Mouse (Mus musculus) brain, embryonic 14.5 days (tissue): ENCODE measurements around the gene Fitm1. TPM values are rescaled to one million over a fixed set of nuclear protein-coding genes. Genes with fewer than 3 reads are reported as not detected.

Experiments
- DNase-seq: peaks from one replicate; pipeline ENCODE4 v3.0.0-alpha.2; 2011; ENCODE audit warnings: low read depth
- CTCF ChIP-seq: fragments of 200-500 bp; IDR thresholded peaks from 2 replicates; pipeline ENCODE4 v1.5.1; 2012; ENCODE audit warnings: inconsistent platforms, mild to moderate bottlenecking, moderate library complexity, borderline replicate concordance; ENCODE audit not compliant: insufficient read depth, insufficient read length; ENCODE audit errors: extremely low read depth
- POLR2A ChIP-seq: fragments of 200-500 bp; IDR thresholded peaks from 2 replicates; pipeline ENCODE4 v1.6.1; 2012; ENCODE audit warnings: mild to moderate bottlenecking, inconsistent platforms, borderline replicate concordance; ENCODE audit not compliant: poor library complexity, insufficient read depth, insufficient read length, severe bottlenecking; ENCODE audit errors: extremely low read depth
- polyA plus RNA-seq: library from polyadenylated mRNA; depleted of rRNA; stranded (reverse); fragments of >200 nt; gene quantifications from 2 replicates; pipeline ENCODE4 v1.2.3, GENCODE M21; 2012

Gene Fitm1
- polyA plus RNA-seq, 1 experiment: 0.19 TPM

DNA sequence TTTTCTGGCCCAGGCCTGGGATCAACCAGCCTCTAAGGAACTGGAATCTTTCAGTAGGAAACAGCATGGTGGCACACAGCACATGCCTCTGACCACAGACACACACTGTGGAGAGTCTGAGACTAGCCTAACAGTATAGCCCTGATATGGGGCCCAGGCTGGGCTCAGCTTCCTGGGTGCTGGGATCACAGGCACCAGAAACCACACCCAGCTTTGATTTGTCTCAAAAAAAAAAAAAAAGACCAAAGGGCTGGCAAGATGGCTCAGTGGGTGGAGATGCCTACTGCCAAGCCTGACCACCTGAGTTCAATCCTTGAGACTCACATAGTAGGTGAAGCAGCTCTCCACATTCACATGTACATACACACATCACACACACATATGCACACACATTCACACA is 20.8 kb upstream of the Fitm1 start:
- no peak for DNase-seq
- TF ChIP-seq POLR2A (no peak), CTCF (no peak)

- no peak for DNase-seq
- no peak for TF ChIP-seq CTCF
- TF ChIP-seq POLR2A: no peak
Observed at GRCm38 (mm10) chr14:55555788-55556187, 19.6 kb upstream of the Fitm1 start.

- TF ChIP-seq CTCF: peak; percentile 82
- no peak for TF ChIP-seq POLR2A
- peak; percentile 80 for DNase-seq
Observed at GRCm38 (mm10) chr14:55557003-55557402, 18.4 kb upstream of the Fitm1 start.

GRCm38 (mm10) chr14:55557587-55557986 is 17.8 kb upstream of the Fitm1 start:
- no peak for DNase-seq
- no peak for TF ChIP-seq CTCF
- TF ChIP-seq POLR2A: no peak

GRCm38 (mm10) chr14:55558740-55559448 is 16.5 kb upstream of the Fitm1 start:
- TF ChIP-seq CTCF (no peak), POLR2A (no peak)
- DNase-seq: no peak

- TF ChIP-seq CTCF: 0 out of 2 replicates have a peak, but pooled peaks have one; percentile 0
- peak; percentile 39; the same call in 1 of the 2 replicates for TF ChIP-seq POLR2A
- peak; percentile 97 for DNase-seq
Observed at GRCm38 (mm10) chr14:55559799-55560201, 15.6 kb upstream of the Fitm1 start, which contains the start of gene Dcaf11. Gene Dcaf11 (plus strand): TSS chr14:55560006.

GRCm38 (mm10) chr14:55560202-55561073 is 15.0 kb upstream of the Fitm1 start, which contains the start of gene A730061H03Rik:
Gene A730061H03Rik (minus strand): TSS chr14:55560406.
- DNase-seq: peak; percentile 100
- TF ChIP-seq POLR2A (peak; percentile 55; the same call in 1 of the 2 replicates), CTCF (no peak)

GRCm38 (mm10) chr14:55561860-55562259 is 13.6 kb upstream of the Fitm1 start:
- DNase-seq: no peak
- TF ChIP-seq CTCF (no peak), POLR2A (no peak)

- TF ChIP-seq CTCF (no peak), POLR2A (no peak)
- no peak for DNase-seq
Observed at GRCm38 (mm10) chr14:55563249-55563648, 12.2 kb upstream of the Fitm1 start.

- DNase-seq: no peak
- no peak; the same call in 1 of the 2 replicates for TF ChIP-seq CTCF
- TF ChIP-seq POLR2A: no peak
Observed at GRCm38 (mm10) chr14:55565748-55566147, 9.7 kb upstream of the Fitm1 start.

DNA sequence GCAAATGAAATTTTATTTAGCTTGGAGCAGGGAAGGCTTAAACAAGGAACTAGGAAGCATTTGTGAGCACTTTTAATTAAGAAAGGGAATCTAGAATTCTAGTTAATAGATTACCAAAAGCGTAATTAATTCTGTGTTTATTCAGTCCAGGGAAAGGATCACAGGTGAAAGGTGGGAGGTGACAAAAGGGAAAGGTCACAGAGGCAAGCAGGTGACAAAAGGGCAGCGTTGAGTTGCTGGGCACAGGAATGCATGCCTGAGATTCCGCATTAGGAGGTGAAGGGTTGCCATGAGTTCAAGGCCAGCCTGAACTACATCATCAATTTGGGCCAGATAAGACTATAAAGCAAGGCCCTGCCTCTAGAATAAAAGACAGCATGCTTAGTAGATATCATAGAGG is 7.9 kb upstream of the Fitm1 start:
- no peak for DNase-seq
- TF ChIP-seq POLR2A (no peak), CTCF (no peak)
